Mouse (Mus musculus): ENCODE measurements at regions not wholly inside any gene's neighbourhood (a gene's known extent, or its start where the extent isn't known, plus 50 kb on each side); places are given as distances from the start of the nearest gene placed in this dataset.
A peak's percentile ranks its signal among the peaks of the same experiment; 100 is the strongest.

DNA sequence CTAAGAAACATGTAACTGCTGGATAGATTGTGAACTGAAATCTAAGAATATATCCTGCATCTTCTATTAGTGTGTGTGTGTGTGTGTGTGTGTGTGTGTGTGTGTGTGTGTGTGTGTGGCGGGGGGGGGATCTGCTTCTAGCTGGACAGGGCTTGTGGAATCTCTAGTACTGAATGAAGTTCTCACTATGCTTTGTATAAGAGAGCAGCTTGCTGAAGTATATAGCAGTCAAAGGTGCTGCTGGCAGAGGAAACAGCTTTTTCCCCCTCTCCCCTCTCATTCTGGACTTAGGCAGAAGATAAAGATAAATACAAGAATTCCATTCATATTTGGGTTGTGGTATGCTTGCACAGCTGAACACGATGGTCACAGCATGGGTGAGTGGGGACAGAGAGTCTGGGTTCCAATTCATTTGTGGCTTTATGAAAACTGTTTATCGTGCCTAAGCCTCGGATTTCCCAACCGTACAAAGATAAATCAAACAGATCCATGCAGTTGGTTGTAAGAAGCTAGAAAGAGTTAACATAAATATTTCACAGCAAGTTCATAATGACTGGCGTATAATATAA, 484.2 kb upstream of the Zeb2 start:
- 67% methylated on average over 6 of the region's 6 CpGs for WGBS
- H3K9ac ChIP-seq (ENCODE audit: low read depth, low read length): no peak overlapping the region
- no peak for ATAC-seq (ENCODE audit: low FRiP score, low TSS enrichment)
- H3K27me3 ChIP-seq (ENCODE audit: control insufficient read depth, insufficient read depth, low read length): no peaks in the 10 kb centered on the region
- no peaks in the 10 kb centered on the region for H3K4me1 ChIP-seq (ENCODE audit: control insufficient read depth, insufficient read depth, low read length)
- H3K36me3 ChIP-seq (ENCODE audit: control insufficient read depth, insufficient read depth, low read length): no peaks in the 10 kb centered on the region
- H3K9me3 ChIP-seq (ENCODE audit: control insufficient read depth, low read length): no peaks in the 10 kb centered on the region
- no peak overlapping the region for H3K27ac ChIP-seq (ENCODE audit: low read depth, low read length)
- no peak overlapping the region for H3K4me3 ChIP-seq (ENCODE audit: low read length)
- no peak overlapping the region for H3K4me2 ChIP-seq (replicated peaks; ENCODE audit: low read depth, low read length)

DNA sequence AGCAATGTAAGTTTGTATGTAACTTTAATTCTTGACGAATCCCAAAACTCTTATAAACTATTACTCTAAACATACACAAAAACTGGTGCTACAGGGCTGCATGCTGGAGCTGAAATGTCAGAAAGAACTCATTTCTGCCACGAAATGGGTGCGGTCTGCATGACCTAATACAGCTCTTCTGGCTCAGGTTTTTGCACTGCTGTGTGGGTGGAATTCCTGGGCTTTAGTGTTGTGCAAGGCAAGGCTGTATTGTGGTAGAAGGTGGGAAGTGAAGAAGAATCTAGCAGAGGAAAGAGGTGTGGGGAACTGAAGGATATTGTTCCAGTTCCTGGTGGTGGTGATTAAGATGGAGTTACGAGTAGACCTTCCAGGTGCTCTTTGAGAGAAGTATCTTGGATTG, 476.6 kb upstream of the Zeb2 start:
- no peak overlapping the region for H3K4me3 ChIP-seq (ENCODE audit: low read length)
- H3K9me3 ChIP-seq (ENCODE audit: control insufficient read depth, low read length): no peaks in the 10 kb centered on the region
- no peak overlapping the region for H3K4me2 ChIP-seq (replicated peaks; ENCODE audit: low read depth, low read length)
- H3K9ac ChIP-seq (ENCODE audit: low read depth, low read length): no peak overlapping the region
- whole genome bisulfite sequencing: 89% methylated on average over 4 of the region's 4 CpGs
- no peak overlapping the region for H3K27ac ChIP-seq (ENCODE audit: low read depth, low read length)
- H3K4me1 ChIP-seq (ENCODE audit: control insufficient read depth, insufficient read depth, low read length): no peaks in the 10 kb centered on the region
- no peak for ATAC-seq (ENCODE audit: low FRiP score, low TSS enrichment)
- no peaks in the 10 kb centered on the region for H3K27me3 ChIP-seq (ENCODE audit: control insufficient read depth, insufficient read depth, low read length)
- H3K36me3 ChIP-seq (ENCODE audit: control insufficient read depth, insufficient read depth, low read length): no peaks in the 10 kb centered on the region

DNA sequence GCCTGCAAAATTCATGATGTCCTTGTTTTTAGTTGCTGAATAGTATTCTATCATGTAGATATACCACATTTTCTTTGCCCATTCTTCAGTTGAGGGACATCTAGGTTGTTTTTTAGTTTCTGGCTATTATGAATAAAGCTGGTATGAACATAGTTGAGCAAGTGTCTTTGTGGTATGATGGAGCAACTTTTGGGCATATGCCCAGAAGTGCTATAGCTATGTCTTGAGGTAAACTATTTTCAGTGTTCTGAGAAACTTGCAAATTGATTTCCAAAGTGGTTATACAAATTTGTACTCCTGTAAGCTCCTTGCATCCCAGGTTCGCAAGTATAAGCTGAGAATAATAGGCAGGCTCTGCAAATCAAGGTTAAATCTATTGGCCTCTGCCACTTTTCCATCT, 473.8 kb upstream of the Zeb2 start:
- 100% methylated on average over 1 of the region's 1 CpGs for WGBS
- no peaks in the 10 kb centered on the region for H3K27me3 ChIP-seq (ENCODE audit: control insufficient read depth, insufficient read depth, low read length)
- ATAC-seq (ENCODE audit: low FRiP score, low TSS enrichment): no peak
- H3K9me3 ChIP-seq (ENCODE audit: control insufficient read depth, low read length): no peaks in the 10 kb centered on the region
- no peak overlapping the region for H3K4me3 ChIP-seq (ENCODE audit: low read length)
- H3K36me3 ChIP-seq (ENCODE audit: control insufficient read depth, insufficient read depth, low read length): no peaks in the 10 kb centered on the region
- H3K27ac ChIP-seq (ENCODE audit: low read depth, low read length): no peak overlapping the region
- H3K4me2 ChIP-seq (replicated peaks; ENCODE audit: low read depth, low read length): no peak overlapping the region
- no peak overlapping the region for H3K9ac ChIP-seq (ENCODE audit: low read depth, low read length)
- H3K4me1 ChIP-seq (ENCODE audit: control insufficient read depth, insufficient read depth, low read length): 0 out of 2 replicates have a peak, but pooled peaks cover 4% of the 10 kb centered on the region

DNA sequence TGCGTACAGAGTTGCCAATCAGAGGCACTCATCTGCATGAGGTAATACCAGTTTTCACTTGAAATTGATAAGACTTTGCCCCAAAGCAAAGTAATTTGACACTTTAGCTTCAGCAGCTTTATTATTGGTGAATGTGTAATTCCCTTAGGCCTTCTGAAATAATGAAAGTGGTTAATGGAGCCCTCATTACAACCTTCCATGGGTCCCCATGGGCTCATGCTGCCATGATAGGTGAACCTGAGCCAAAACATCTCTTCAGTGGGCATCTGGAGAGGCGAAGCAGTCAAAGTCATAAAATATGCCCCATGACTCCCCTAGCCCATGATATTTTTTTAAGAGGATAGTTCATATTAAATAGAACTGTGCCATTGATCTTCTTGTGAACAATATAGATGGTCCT, 471.1 kb upstream of the Zeb2 start:
- WGBS: 91% methylated on average over 2 of the region's 2 CpGs
- H3K4me1 ChIP-seq (ENCODE audit: control insufficient read depth, insufficient read depth, low read length): 0 out of 2 replicates have a peak, but pooled peaks cover 4% of the 10 kb centered on the region
- H3K9me3 ChIP-seq (ENCODE audit: control insufficient read depth, low read length): no peaks in the 10 kb centered on the region
- no peak overlapping the region for H3K27ac ChIP-seq (ENCODE audit: low read depth, low read length)
- H3K9ac ChIP-seq (ENCODE audit: low read depth, low read length): no peak overlapping the region
- ATAC-seq (ENCODE audit: low FRiP score, low TSS enrichment): no peak
- no peak overlapping the region for H3K4me2 ChIP-seq (replicated peaks; ENCODE audit: low read depth, low read length)
- no peak overlapping the region for H3K4me3 ChIP-seq (ENCODE audit: low read length)
- H3K27me3 ChIP-seq (ENCODE audit: control insufficient read depth, insufficient read depth, low read length): no peaks in the 10 kb centered on the region
- no peaks in the 10 kb centered on the region for H3K36me3 ChIP-seq (ENCODE audit: control insufficient read depth, insufficient read depth, low read length)

- Histone ChIP-seq H3K36me3 (ENCODE audit: control insufficient read depth, insufficient read depth, low read length) (no peaks in the 10 kb centered on the region), H3K9me3 (ENCODE audit: control insufficient read depth, low read length) (no peaks in the 10 kb centered on the region), H3K4me3 (ENCODE audit: low read length) (no peak overlapping the region), H3K9ac (ENCODE audit: low read depth, low read length) (no peak overlapping the region), H3K27me3 (ENCODE audit: control insufficient read depth, insufficient read depth, low read length) (no peaks in the 10 kb centered on the region), H3K4me2 (replicated peaks; ENCODE audit: low read depth, low read length) (no peak overlapping the region), H3K4me1 (ENCODE audit: control insufficient read depth, insufficient read depth, low read length) (0 out of 2 replicates have a peak, but pooled peaks cover 4% of the 10 kb centered on the region), H3K27ac (ENCODE audit: low read depth, low read length) (no peak overlapping the region)
- WGBS: 37% methylated on average over 1 of the region's 1 CpGs
- ATAC-seq (ENCODE audit: low FRiP score, low TSS enrichment): peak; percentile 81; the same call in 1 of the 2 replicates
Measured at GRCm38 (mm10) chr2:45586588-45587200, 469.5 kb upstream of the Zeb2 start.

DNA sequence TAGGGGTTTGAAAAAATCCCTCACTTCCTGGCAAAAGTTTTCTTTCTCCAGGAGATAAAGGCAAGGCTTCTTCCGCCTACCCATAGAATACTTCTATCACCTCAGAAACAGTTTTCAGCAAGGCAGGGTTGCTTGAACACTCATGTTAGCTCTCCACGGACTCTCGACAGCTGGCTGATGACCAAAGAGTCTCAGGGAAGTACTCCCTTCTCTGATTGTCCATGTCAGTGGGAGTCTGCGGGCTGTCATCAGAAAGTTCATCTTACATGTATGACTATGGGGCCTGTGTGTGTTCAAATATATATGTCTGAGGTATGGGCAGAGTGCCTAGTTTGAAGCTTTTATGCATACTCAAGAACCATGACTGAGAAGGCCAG, 464.3 kb upstream of the Zeb2 start:
- Histone ChIP-seq H3K4me1 (ENCODE audit: control insufficient read depth, insufficient read depth, low read length) (0 out of 2 replicates have a peak, but pooled peaks cover 4% of the 10 kb centered on the region), H3K27me3 (ENCODE audit: control insufficient read depth, insufficient read depth, low read length) (no peaks in the 10 kb centered on the region), H3K4me2 (replicated peaks; ENCODE audit: low read depth, low read length) (no peak overlapping the region), H3K4me3 (ENCODE audit: low read length) (no peak overlapping the region), H3K36me3 (ENCODE audit: control insufficient read depth, insufficient read depth, low read length) (no peaks in the 10 kb centered on the region), H3K9ac (ENCODE audit: low read depth, low read length) (no peak overlapping the region), H3K9me3 (ENCODE audit: control insufficient read depth, low read length) (no peaks in the 10 kb centered on the region), H3K27ac (ENCODE audit: low read depth, low read length) (no peak overlapping the region)
- ATAC-seq (ENCODE audit: low FRiP score, low TSS enrichment): no peak
- WGBS: 69% methylated on average over 4 of the region's 4 CpGs

DNA sequence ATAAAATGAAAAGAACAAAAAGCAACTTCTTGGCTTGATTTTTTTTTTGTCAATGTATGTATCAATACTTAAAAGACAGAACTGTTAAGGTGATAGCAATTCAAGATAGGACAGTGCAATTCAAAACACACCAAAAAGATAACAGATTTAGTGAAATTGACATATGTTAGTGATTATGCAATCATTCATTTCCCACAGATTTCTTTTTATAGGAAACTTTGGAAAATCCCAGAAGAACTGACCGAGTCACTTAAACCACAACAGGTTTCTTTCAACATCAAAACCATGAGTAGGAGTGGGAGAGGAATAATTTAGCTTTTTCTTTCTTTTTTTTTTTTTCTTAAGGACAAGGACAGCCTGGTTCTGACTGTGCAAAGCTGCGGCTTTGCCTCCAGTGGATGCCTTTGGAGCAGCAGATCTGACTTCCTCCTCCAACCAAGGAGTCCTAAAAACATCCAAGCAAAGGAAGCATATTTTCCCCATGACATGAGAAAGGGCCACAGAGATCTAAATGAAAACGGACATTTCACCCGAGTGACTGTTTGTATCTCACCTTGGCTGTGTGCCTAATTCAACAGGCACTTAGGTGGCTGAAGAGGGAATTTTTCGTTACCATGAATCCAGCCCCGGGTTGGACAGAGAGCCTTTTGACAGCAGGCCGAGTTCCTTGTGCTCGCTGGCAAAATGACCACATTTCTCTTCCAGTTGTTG, 463.8 kb upstream of the Zeb2 start:
- no peak for ATAC-seq (ENCODE audit: low FRiP score, low TSS enrichment)
- Histone ChIP-seq H3K27ac (ENCODE audit: low read depth, low read length) (no peak overlapping the region), H3K9ac (ENCODE audit: low read depth, low read length) (no peak overlapping the region), H3K4me3 (ENCODE audit: low read length) (no peak overlapping the region), H3K4me2 (replicated peaks; ENCODE audit: low read depth, low read length) (no peak overlapping the region), H3K9me3 (ENCODE audit: control insufficient read depth, low read length) (no peaks in the 10 kb centered on the region), H3K27me3 (ENCODE audit: control insufficient read depth, insufficient read depth, low read length) (no peaks in the 10 kb centered on the region), H3K4me1 (ENCODE audit: control insufficient read depth, insufficient read depth, low read length) (0 out of 2 replicates have a peak, but pooled peaks cover under 1% of the 10 kb centered on the region), H3K36me3 (ENCODE audit: control insufficient read depth, insufficient read depth, low read length) (no peaks in the 10 kb centered on the region)
- 51% methylated on average over 8 of the region's 8 CpGs for WGBS

GRCm38 (mm10) chr2:45572906-45573305, 455.7 kb upstream of the Zeb2 start:
- WGBS: 81% methylated on average over 3 of the region's 3 CpGs
- Histone ChIP-seq H3K4me1 (ENCODE audit: control insufficient read depth, insufficient read depth, low read length) (no peaks in the 10 kb centered on the region), H3K36me3 (ENCODE audit: control insufficient read depth, insufficient read depth, low read length) (no peaks in the 10 kb centered on the region), H3K27ac (ENCODE audit: low read depth, low read length) (no peak overlapping the region), H3K9ac (ENCODE audit: low read depth, low read length) (no peak overlapping the region), H3K9me3 (ENCODE audit: control insufficient read depth, low read length) (no peaks in the 10 kb centered on the region), H3K27me3 (ENCODE audit: control insufficient read depth, insufficient read depth, low read length) (no peaks in the 10 kb centered on the region), H3K4me2 (replicated peaks; ENCODE audit: low read depth, low read length) (no peak overlapping the region), H3K4me3 (ENCODE audit: low read length) (no peak overlapping the region)
- no peak for ATAC-seq (ENCODE audit: low FRiP score, low TSS enrichment)

DNA sequence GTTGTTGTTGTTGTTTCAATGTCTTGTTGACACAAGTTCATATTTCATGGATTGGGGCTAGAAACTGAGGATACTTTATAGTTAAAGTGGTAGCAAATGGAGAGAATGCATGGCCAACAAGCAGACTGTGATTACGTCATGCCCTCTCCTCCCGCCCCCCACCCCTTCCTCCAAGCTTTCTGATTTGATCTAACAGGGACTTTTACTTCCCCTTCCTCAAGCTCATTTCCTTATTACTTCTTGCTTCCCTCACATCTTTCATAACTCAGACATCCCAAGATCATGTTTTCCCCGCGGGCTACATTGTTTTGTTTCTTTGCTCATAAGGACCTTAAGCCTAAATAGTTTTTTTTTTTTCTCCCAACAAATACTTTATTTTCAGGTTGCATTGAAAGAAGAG, 437.5 kb upstream of the Zeb2 start:
- no peak overlapping the region for H3K4me3 ChIP-seq (ENCODE audit: low read length)
- no peak for ATAC-seq (ENCODE audit: low FRiP score, low TSS enrichment)
- H3K27ac ChIP-seq (ENCODE audit: low read depth, low read length): no peak overlapping the region
- no peaks in the 10 kb centered on the region for H3K9me3 ChIP-seq (ENCODE audit: control insufficient read depth, low read length)
- no peak overlapping the region for H3K4me2 ChIP-seq (replicated peaks; ENCODE audit: low read depth, low read length)
- H3K4me1 ChIP-seq (ENCODE audit: control insufficient read depth, insufficient read depth, low read length): no peaks in the 10 kb centered on the region
- H3K36me3 ChIP-seq (ENCODE audit: control insufficient read depth, insufficient read depth, low read length): no peaks in the 10 kb centered on the region
- no peaks in the 10 kb centered on the region for H3K27me3 ChIP-seq (ENCODE audit: control insufficient read depth, insufficient read depth, low read length)
- H3K9ac ChIP-seq (ENCODE audit: low read depth, low read length): no peak overlapping the region
- WGBS: 82% methylated on average over 4 of the region's 4 CpGs
